Mouse (Mus musculus) lung, postnatal 0 days (tissue): ENCODE data around the gene Gmeb2. TPM values are rescaled to one million over a fixed set of nuclear protein-coding genes. Genes with fewer than 3 reads are reported as not detected.
A peak's percentile ranks its signal among the peaks of the same experiment; 100 is the strongest.

ENCODE experiments used
- ATAC-seq: fragments of 200-750 bp; cut with Nextera tagmentation; 2 replicates; pipeline ENCODE4 v1.8.0; 2017; ENCODE audit warnings: moderate library complexity
- DNase-seq: peaks from one replicate; pipeline ENCODE4 v3.0.0-alpha.2; 2016; ENCODE audit warnings: low spot score
- H3K27ac ChIP-seq: fragments of 300-500 bp; sonication (generic); 2 replicates; pipeline ENCODE4 v1.5.1; 2014; ENCODE audit warnings: antibody characterized with exemption, mild to moderate bottlenecking, low read length, mixed read lengths
- H3K27me3 ChIP-seq: fragments of 300-500 bp; sonication (generic); replicated peaks from 2 replicates; pipeline ENCODE4 v1.6.1; 2014; ENCODE audit warnings: low read length, mixed read lengths; ENCODE audit not compliant: insufficient read depth
- H3K36me3 ChIP-seq: fragments of 300-500 bp; sonication (generic); 2 replicates; pipeline ENCODE4 v1.6.1; 2014; ENCODE audit warnings: low read length, mixed read lengths; ENCODE audit not compliant: insufficient read depth
- H3K4me1 ChIP-seq: fragments of 300-500 bp; sonication (generic); 2 replicates; pipeline ENCODE4 v1.6.1; 2014; ENCODE audit warnings: antibody characterized with exemption, low read depth, low read length, mixed read lengths; ENCODE audit not compliant: insufficient read depth
- H3K4me2 ChIP-seq: fragments of 300-500 bp; sonication (generic); replicated peaks from 2 replicates; pipeline ENCODE4 v1.6.1; 2014; ENCODE audit warnings: low read depth, mild to moderate bottlenecking, low read length, moderate library complexity, mixed read lengths
- H3K4me3 ChIP-seq: fragments of 300-500 bp; sonication (generic); 2 replicates; pipeline ENCODE4 v1.5.1; 2014; ENCODE audit warnings: low read depth, low read length
- H3K9ac ChIP-seq: fragments of 300-500 bp; sonication (generic); replicated peaks from 2 replicates; pipeline ENCODE4 v1.6.1; 2014; ENCODE audit warnings: low read depth, mild to moderate bottlenecking
- H3K9me3 ChIP-seq: fragments of 300-500 bp; sonication (generic); 2 replicates; pipeline ENCODE4 v1.6.1; 2016; ENCODE audit warnings: low read length, mixed read lengths
- CTCF ChIP-seq: IDR thresholded peaks from 2 replicates; pipeline ENCODE4 v1.5.1; 2016; ENCODE audit warnings: antibody characterized with exemption, mild to moderate bottlenecking
- EP300 ChIP-seq: IDR thresholded peaks from 2 replicates; pipeline ENCODE4 v1.6.1; 2016; ENCODE audit warnings: antibody characterized with exemption, mild to moderate bottlenecking, control low read depth
- WGBS: fragments of 180-500 bp; shearing (Covaris S2); extraction: QIAGEN DNeasy Blood & Tissue Kit; methylation state at CpG from one replicate; pipeline ENCODE4 v1.1.7; 2014; 5-methylcytosine and 5-hydroxymethylcytosine counted together
- polyA plus RNA-seq: library from polyadenylated mRNA; unstranded; fragments of >200 nt; fragmentation: Nextera tagmentation; extraction: Ambion mirVana; gene quantifications from 2 replicates; pipeline ENCODE4 v1.2.1, GENCODE M21; 2015

The Gmeb2 gene
- polyA plus RNA-seq, 1 experiment from 2014 or later = 7.6 TPM

DNA sequence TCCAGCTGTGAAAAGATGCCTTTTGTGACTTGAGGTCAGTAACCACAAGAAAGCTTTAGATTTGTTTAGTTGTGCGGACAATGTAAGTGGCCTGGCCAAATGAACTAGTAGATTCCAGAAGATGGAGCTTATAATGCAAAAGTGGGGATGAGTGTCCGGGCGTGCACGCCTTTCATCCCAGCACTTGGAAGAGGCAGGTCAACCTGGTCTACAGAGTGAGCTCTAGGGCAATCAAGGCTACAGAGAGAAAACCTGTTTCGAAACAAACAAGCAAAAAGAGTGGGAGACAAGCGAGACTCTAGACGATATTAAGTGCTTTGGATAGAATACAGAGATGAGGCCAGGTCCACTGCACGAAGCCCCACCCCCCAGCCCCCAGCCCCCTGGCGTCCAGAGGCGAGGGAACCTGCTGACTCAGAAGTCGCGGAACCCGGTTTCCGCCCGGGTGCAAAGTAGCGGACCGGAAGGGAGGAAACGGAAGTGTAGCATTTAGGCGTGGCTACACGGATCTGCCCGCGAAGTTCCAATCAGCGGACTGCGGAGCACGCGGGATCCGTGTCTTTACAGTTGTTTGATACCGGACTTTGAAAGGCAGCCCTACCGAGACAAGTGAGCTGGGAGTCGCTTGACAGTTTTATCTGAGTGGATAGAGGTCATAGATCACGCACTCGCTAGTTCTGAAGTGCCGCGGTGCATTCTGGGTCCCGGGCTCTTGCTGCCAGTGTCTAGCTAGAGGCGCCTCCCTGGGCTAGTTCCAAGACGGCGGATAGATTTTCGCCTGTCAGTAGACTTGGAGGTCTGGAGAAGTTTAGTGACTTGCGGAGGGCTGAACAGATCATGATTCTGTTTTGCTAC is 31.6 kb upstream of the Gmeb2 start, which contains the start of gene Rtel1:
TSS of gene Rtel1 (plus strand) at position 492 of the 855 bp plus-strand sequence.
- Histone ChIP-seq H3K4me2 (peak within 1 kb of the TSS; percentile 56), H3K9me3 (no peaks in the 10 kb centered on the region), H3K27ac (no peak within 1 kb of the TSS), H3K4me3 (peak within 1 kb of the TSS; percentile 63), H3K27me3 (no peaks in the 10 kb centered on the region), H3K36me3 (peaks cover 16% of the 10 kb centered on the region; the same call in 1 of the 2 replicates), H3K9ac (peak within 1 kb of the TSS; percentile 17; the same call in 1 of the 2 replicates), H3K4me1 (peaks cover 4% of the 10 kb centered on the region; the same call in 1 of the 2 replicates)
- ATAC-seq = peak; percentile 97
- TF ChIP-seq CTCF (peak; percentile 27; the same call in 1 of the 2 replicates), EP300 (no peak)
- peak; percentile 92 for DNase-seq
- WGBS = 5% methylated on average over 40 of the region's 40 CpGs

DNA sequence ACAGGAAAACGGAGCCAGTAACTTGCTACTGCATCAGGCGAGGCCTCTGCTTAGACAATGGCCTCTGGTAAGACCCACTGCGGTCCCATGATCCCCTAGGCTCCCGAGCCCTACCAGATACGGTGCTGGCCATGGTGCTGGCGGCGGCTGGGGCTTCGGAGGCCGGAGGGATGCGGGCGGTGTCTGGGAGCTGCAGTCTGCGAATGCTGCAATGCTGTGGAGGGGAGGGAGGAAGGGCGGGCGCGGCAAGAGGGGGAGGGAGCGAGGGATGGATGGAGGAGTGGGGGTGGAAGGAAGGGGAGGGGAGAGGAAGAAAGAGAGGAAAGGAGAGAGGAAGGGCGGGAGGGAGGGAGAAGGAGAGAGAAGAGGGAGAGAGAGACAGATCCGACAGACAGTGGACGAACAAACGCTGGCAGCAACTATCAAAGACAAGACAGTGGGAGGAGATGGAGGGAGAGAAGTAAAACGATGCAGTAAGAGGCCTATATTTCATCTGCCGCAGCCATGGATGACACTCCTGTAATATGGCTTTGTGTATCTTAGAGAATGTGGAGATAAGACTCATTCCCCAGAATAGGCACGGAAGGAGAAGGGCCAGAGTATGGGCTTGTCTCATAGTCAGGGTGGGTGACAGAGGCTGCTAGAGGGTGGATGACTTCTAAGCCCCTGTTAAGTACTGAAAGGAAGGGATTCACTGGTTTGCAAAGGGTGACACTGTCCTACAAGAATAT is 26.4 kb upstream of the Gmeb2 start, which contains the start of gene Stmn3:
TSS of gene Stmn3 (minus strand) at position 421 of the 731 bp plus-strand sequence.
- Histone ChIP-seq H3K9ac (no peak within 1 kb of the TSS), H3K27ac (no peak within 1 kb of the TSS), H3K27me3 (peaks cover 19% of the 10 kb centered on the region), H3K9me3 (no peaks in the 10 kb centered on the region), H3K4me2 (peak within 1 kb of the TSS; percentile 14), H3K36me3 (no peaks in the 10 kb centered on the region), H3K4me1 (no peaks in the 10 kb centered on the region), H3K4me3 (no peak within 1 kb of the TSS)
- no peak for TF ChIP-seq CTCF
- TF ChIP-seq EP300 = no peak
- WGBS = 5% methylated on average over 23 of the region's 23 CpGs
- peak; percentile 51 for DNase-seq
- peak; percentile 54 for ATAC-seq

DNA sequence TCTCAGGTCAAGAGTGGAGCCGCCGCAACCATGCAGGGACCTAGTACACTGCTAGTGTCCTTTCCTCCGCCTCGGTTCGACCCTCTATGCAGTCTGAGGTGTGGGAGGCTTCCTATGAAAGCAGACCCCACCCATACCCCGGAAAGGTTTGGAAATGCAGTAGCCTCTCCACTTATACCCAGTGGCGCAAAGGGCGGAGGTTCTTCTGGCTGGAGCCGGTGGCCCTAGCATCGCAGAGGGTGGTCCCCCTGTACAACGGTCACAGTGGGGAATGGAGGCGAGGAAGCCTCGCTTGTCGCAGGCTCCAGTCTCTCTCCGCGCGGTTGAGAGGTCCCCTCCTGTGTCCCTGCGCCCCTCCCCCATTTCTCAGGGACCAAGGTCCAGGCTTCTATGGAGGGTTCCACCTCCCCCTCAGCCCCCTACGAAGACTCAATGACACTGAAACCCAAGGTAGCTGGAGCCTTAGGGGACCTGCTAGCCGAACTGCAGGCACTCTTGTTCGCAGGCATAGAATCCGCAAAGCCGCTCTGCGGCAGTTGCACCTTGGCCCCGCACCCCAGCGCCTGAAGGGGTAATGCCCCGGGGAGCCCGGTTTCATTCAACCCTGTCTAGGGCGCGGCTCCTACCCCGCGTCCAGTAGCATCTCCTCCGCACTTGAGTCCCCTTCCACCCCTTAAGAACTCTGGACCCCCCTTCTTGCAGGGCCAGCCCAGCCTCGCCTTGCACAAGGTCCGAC is 25.7 kb upstream of the Gmeb2 start:
- ATAC-seq (peak; percentile 4; the same call in 1 of the 2 replicates), DNase-seq (no peak)
- no peak overlapping the region for H3K27ac ChIP-seq
- peak overlapping the region; percentile 14 for H3K4me2 ChIP-seq
- no peak overlapping the region for H3K4me3 ChIP-seq
- peaks cover 19% of the 10 kb centered on the region for H3K27me3 ChIP-seq
- 4% methylated on average over 35 of the region's 35 CpGs for WGBS
- no peaks in the 10 kb centered on the region for H3K9me3 ChIP-seq
- no peak for TF ChIP-seq CTCF
- TF ChIP-seq EP300 = no peak
- no peaks in the 10 kb centered on the region for H3K36me3 ChIP-seq
- no peaks in the 10 kb centered on the region for H3K4me1 ChIP-seq
- H3K9ac ChIP-seq = no peak overlapping the region

DNA sequence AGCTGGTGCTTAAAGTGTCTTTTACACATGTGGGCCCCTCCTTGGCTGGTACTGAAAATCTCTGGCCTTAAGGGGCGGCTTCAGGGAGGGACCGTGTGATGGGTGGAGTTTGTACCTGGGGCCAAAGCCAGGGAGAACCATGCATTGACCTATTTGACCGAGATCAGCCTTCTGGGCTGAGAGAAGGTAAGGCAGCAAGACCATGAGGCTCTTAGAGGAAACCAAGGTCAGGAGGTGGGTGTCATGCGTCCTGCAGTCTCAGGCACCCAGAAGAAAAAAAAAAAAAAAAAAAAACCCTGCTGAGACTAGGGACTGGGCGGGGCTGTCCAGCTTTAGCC is 25.1 kb upstream of the Gmeb2 start:
- WGBS = 14% methylated on average over 5 of the region's 5 CpGs
- Histone ChIP-seq H3K4me1 (no peaks in the 10 kb centered on the region), H3K9me3 (no peaks in the 10 kb centered on the region), H3K27me3 (peaks cover 19% of the 10 kb centered on the region), H3K4me3 (no peak overlapping the region), H3K36me3 (no peaks in the 10 kb centered on the region), H3K9ac (no peak overlapping the region), H3K4me2 (no peak overlapping the region), H3K27ac (no peak overlapping the region)
- ATAC-seq (no peak), DNase-seq (no peak)
- TF ChIP-seq CTCF (no peak), EP300 (no peak)

DNA sequence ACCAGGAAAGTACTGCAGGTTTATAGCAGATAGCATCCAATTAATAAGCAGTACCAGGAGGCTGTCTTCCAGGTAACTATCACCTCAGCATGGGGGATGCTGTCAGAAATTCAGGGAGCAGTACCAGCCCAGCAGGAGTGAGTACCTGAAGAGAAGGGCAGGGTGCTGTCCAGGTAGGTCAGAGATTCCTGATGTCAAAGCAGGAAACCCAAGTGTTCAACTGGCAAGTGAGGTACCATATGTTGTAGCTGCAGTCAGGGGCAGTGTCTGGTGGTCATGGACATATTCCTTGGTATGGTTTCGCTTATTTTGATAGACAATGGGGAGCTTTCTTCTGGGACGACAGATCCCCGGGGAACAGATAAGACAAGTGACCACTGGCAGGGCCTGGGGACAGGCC is 24.6 kb upstream of the Gmeb2 start:
- Histone ChIP-seq H3K36me3 (no peaks in the 10 kb centered on the region), H3K4me3 (no peak overlapping the region), H3K27me3 (peaks cover 19% of the 10 kb centered on the region), H3K4me2 (no peak overlapping the region), H3K4me1 (no peaks in the 10 kb centered on the region), H3K27ac (no peak overlapping the region), H3K9ac (no peak overlapping the region), H3K9me3 (no peaks in the 10 kb centered on the region)
- ATAC-seq (no peak), DNase-seq (no peak)
- 69% methylated on average over 3 of the region's 3 CpGs for WGBS
- TF ChIP-seq CTCF = no peak
- no peak for TF ChIP-seq EP300
